Mouse (Mus musculus) limb, embryonic 12.5 days (tissue): ENCODE results near the gene Cdhr2. TPM values are rescaled to one million over a fixed set of nuclear protein-coding genes. Genes with fewer than 3 reads are reported as not detected.

Experiments used
- ATAC-seq: fragments of 200-750 bp; cut with Nextera tagmentation; 2 replicates; pipeline ENCODE4 v1.8.0; 2017; ENCODE audit warnings: low read depth, moderate TSS enrichment; ENCODE audit not compliant: insufficient number of reproducible peaks, insufficient read depth, low FRiP score, low TSS enrichment
- H3K27ac ChIP-seq: fragments of 300-500 bp; sonication (generic); 2 replicates; pipeline ENCODE4 v1.5.1; 2016; ENCODE audit warnings: mild to moderate bottlenecking, moderate library complexity
- H3K27me3 ChIP-seq: fragments of 300-500 bp; sonication (generic); 2 replicates; pipeline ENCODE4 v1.6.1; 2016; ENCODE audit warnings: mild to moderate bottlenecking, moderate library complexity
- H3K36me3 ChIP-seq: fragments of 300-500 bp; sonication (generic); 2 replicates; pipeline ENCODE4 v1.6.1; 2016; ENCODE audit warnings: mild to moderate bottlenecking, moderate library complexity
- H3K4me1 ChIP-seq: fragments of 300-500 bp; sonication (generic); replicated peaks from 2 replicates; pipeline ENCODE4 v1.6.1; 2016
- H3K4me2 ChIP-seq: fragments of 300-500 bp; sonication (generic); 2 replicates; pipeline ENCODE4 v1.6.1; 2016; ENCODE audit warnings: mild to moderate bottlenecking, moderate library complexity
- H3K4me3 ChIP-seq: fragments of 300-500 bp; sonication (generic); replicated peaks from 2 replicates; pipeline ENCODE4 v1.5.1; 2016; ENCODE audit warnings: mild to moderate bottlenecking
- H3K9ac ChIP-seq: fragments of 300-500 bp; sonication (generic); replicated peaks from 2 replicates; pipeline ENCODE4 v1.6.1; 2016; ENCODE audit warnings: mild to moderate bottlenecking, moderate library complexity
- H3K9me3 ChIP-seq: fragments of 300-500 bp; sonication (generic); 2 replicates; pipeline ENCODE4 v1.6.1; 2016; ENCODE audit warnings: mild to moderate bottlenecking, moderate library complexity
- WGBS: fragments of 180-500 bp; shearing (Covaris S2); methylation state at CpG from one replicate; pipeline ENCODE4 v1.1.7; 2016; 5-methylcytosine and 5-hydroxymethylcytosine counted together
- polyA plus RNA-seq: library from polyadenylated mRNA; unstranded; fragments of >200 nt; fragmentation: Nextera tagmentation; extraction: Ambion mirVana; gene quantifications from 2 replicates; pipeline ENCODE4 v1.2.1, GENCODE M21; 2016

Gene Cdhr2
- polyA plus RNA-seq, 1 experiment from 2014 or later: 0.05 TPM

DNA sequence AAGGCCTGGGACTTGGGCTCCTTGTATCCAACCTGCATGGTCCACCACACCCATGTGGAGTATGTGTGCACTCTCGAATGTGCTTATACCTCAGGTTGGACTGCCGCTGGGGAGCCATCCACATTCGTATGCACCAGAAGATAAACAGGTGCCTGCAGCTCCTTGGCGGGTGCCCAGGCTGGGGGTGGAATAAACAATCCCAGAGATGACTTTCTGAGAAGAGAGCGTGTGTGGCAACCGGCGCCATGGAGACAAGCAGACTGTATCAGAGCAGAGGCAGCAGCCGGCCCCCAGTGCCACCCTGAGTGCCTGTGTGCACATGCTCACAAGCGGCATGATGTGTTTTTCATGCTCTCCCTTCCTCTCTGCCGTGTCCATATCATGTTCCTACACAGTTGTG, 51.4 kb downstream of the Cdhr2 start:
- no peak overlapping the region for H3K27ac ChIP-seq
- no peaks in the 10 kb centered on the region for H3K9me3 ChIP-seq
- no peak for ATAC-seq
- H3K9ac ChIP-seq: no peak overlapping the region
- H3K4me3 ChIP-seq: no peak overlapping the region
- no peaks in the 10 kb centered on the region for H3K36me3 ChIP-seq
- H3K27me3 ChIP-seq: peaks cover 87% of the 10 kb centered on the region
- WGBS: 69% methylated on average over 10 of the region's 10 CpGs
- H3K4me1 ChIP-seq: peaks cover 13% of the 10 kb centered on the region
- no peak overlapping the region for H3K4me2 ChIP-seq

DNA sequence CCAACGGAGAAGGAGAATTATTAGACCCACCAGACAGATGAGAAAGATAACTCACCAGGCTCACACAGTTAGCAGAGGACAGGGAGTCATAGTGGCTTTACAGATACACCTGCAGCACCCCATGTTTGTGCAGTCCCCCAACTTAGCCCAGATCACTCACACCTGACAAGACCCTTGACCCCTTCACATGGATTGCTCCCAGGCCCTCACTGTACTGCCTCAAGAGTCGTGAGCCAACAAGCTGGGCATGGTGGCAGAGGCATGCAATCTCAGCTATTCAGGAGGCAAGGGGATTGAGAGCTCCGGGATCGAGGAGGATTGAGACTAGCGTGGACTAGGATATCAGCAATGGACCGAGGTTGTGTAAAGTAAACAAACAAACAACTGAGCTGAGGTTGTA, 52.5 kb downstream of the Cdhr2 start:
- WGBS: 70% methylated on average over 6 of the region's 6 CpGs
- ATAC-seq: no peak
- Histone ChIP-seq H3K36me3 (no peaks in the 10 kb centered on the region), H3K4me3 (no peak overlapping the region), H3K9me3 (no peaks in the 10 kb centered on the region), H3K4me1 (peaks cover 21% of the 10 kb centered on the region), H3K27ac (no peak overlapping the region), H3K27me3 (peaks cover 83% of the 10 kb centered on the region), H3K9ac (no peak overlapping the region), H3K4me2 (no peak overlapping the region)

DNA sequence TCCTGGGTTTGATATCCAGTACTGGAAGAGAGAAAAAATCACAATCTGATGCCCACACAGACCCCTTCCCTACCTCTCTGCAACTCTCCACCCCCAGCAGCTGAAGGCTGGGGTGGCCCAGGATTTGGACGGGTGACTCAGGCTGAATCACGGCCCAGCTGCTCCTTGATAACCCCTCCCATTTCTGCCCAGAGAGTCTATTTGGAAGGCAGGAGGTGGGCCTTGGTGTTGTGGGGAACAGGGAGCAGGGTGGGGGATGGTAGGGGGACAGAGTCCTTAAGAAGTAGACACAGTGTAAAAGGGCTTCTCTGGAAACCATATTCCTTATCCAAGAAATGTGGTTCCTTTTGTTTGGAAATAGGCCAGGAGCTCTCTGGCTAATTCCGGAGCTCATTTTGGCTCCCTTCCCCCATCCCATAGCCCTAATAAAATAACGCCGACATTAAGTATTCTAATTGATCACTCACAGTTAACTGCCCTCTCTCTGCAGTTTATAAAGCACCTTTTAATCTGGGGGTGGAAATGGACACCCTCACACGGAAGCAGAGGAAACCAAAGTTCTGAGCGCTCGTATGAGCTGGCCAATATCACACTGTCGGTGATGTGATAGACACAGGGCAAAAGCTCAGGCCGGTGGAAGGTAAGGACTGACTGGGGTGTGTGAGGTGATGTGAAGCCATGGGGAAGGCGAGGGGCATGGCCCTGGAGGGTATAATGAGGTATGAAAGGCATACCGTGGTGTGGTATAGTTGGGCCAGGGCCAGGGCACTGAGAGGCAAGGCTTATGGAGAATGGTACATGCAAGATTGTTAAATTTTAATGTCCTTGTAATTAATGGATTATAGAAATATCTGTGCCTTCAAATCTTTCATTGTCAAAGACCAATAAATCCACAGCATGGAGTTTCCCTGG, 53.2 kb downstream of the Cdhr2 start:
- 38% methylated on average over 12 of the region's 12 CpGs for WGBS
- H3K36me3 ChIP-seq: no peaks in the 10 kb centered on the region

DNA sequence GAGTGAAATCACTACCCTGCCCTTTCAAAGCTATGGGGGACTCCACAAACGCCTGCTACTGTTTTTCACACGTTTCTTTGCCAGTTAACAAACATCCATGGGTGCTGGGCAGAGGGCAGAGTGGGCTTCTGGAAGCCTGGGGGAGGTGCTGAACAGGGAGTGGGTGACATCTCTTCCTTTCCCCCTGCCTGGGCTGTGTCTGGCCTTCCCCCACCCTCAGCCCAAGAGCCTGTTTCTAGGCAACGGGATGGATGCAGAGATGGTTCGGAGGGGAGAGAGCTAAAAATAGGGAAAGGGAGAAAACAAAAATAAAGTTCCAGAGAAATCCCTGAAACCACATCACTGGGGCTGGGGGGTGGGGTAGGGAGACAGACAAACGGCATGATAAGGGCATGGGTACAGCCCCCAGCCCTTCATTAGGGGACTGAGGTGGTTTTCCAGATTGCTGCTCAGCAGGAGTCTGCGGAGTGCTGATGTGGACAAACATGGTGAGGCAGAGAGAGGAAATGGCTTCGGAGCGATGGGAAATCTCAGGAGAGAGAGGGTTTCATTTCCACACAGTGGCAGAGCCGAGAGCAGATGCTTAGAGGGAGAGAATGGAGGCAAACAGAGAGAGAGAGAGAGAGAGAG, 54.1 kb downstream of the Cdhr2 start:
- Histone ChIP-seq H3K36me3 (no peaks in the 10 kb centered on the region), H3K4me2 (no peak overlapping the region), H3K4me3 (no peak overlapping the region), H3K27me3 (peaks cover 83% of the 10 kb centered on the region), H3K9me3 (no peaks in the 10 kb centered on the region), H3K27ac (no peak overlapping the region), H3K4me1 (peaks cover 27% of the 10 kb centered on the region), H3K9ac (no peak overlapping the region)
- ATAC-seq: no peak
- WGBS: 35% methylated on average over 9 of the region's 9 CpGs

More for the DNA sequence above, 53.2 kb downstream of the Cdhr2 start:
- H3K4me3 ChIP-seq: no peak overlapping the region
- H3K9me3 ChIP-seq: no peaks in the 10 kb centered on the region
- no peak overlapping the region for H3K4me2 ChIP-seq
- H3K27ac ChIP-seq: no peak overlapping the region
- ATAC-seq: no peak
- H3K4me1 ChIP-seq: peaks cover 23% of the 10 kb centered on the region
- peaks cover 83% of the 10 kb centered on the region for H3K27me3 ChIP-seq
- H3K9ac ChIP-seq: no peak overlapping the region

DNA sequence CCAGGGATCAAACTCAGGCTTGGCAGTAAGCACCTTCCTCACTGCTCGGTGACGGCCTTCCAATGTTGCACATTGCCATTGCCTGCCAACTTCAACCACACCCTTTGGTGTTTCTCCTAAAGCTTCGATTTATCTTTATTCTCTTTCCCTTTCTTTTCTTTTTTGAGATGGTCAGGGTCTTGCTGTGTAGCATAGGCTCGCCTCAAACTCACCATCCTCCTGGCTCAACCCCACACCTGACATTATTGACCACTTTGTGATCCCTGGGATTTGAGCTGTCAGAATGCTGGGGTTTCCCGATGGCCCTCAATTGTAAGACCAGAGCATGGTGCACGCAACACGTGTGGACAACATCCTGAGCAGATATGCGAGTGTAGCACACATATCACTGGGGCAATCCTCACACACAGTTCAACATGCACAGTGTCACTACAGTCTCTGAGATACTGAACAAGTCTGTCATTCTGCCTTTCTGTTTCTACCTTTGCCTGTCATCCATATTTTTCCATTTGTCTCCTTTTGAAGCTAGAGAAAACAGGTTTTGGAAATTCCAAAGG, 55.0 kb downstream of the Cdhr2 start:
- ATAC-seq: no peak
- WGBS: 86% methylated on average over 8 of the region's 8 CpGs
- H3K4me2 ChIP-seq: no peak overlapping the region
- H3K36me3 ChIP-seq: no peaks in the 10 kb centered on the region
- no peak overlapping the region for H3K4me3 ChIP-seq
- H3K27ac ChIP-seq: no peak overlapping the region
- peaks cover 32% of the 10 kb centered on the region for H3K4me1 ChIP-seq
- H3K9me3 ChIP-seq: no peaks in the 10 kb centered on the region
- no peak overlapping the region for H3K9ac ChIP-seq
- H3K27me3 ChIP-seq: peaks cover 84% of the 10 kb centered on the region

DNA sequence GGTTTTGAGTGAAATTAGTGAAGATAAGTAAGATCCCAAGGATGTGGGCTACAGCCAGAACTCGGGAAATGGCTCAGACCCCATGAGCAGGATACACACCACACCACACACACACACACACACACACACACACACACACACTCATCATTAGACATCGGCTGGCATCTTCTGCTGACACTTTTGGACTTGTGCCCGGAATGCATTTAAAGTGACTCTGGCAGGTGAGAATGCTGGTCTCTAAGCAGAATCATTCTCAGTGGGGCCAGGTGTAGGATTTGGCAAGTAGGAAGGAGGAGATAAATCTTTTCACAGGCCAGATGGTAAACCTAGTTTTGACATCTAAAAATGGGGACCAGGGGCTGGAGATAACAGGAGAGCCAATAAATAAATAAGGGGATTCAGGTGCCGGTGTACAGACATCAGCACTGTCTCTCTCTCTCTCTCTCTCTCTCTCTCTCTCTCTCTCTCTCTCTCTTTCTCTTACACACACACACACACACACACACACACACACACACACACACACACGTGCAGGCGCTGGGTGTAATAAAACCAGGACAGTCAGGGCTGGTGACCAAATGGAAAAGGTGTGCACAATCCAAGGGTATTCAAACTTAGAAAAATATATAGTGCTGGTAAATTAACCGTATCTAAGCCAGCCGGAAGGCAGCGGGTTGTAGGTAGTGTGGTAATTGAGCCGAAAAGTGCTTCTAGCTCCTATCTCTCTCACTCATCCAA, 56.0 kb downstream of the Cdhr2 start:
- Histone ChIP-seq H3K9me3 (no peaks in the 10 kb centered on the region), H3K4me3 (peak overlapping the region; percentile 39; the same call in 1 of the 2 replicates), H3K27ac (no peak overlapping the region), H3K4me2 (peak overlapping the region; percentile 65), H3K4me1 (peaks cover 32% of the 10 kb centered on the region), H3K36me3 (no peaks in the 10 kb centered on the region), H3K9ac (no peak overlapping the region), H3K27me3 (peaks cover 88% of the 10 kb centered on the region)
- WGBS: 50% methylated on average over 10 of the region's 10 CpGs
- no peak for ATAC-seq

DNA sequence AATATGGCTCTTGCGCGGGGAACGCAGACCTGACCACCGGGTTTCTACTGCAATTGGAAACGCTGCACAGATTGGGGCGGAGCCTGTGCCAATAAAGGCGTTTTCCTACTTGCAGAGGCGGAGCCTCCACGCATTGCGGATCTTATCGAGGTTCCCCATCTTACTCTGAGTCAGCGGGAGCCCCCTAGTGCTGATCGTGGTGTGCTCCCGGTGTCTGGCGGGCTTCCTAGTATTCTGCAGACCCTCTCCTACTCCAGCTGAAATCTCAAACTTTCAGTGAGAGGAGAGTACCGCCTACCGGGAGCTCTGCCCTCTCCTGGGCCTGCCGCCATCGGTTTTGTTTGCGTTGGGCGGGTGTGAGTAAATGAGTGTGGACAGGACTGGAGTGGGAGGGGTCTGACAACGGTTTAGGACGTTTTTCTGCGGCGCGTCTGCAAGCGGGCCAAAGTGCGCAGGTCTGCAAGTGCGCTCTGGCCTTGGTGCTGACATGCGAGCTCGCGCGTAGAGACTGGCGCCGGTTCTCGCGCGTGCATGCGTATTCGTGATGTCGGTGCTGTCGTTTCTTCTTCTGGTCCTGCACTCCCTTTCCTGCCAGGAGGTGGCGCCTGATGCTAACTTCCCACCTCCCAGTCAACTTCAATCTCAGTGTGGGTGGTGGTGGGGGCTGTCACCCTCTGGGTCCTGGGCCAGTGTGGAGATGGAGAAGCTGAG, 56.9 kb downstream of the Cdhr2 start:
- H3K4me1 ChIP-seq: peaks cover 32% of the 10 kb centered on the region
- H3K27me3 ChIP-seq: peaks cover 90% of the 10 kb centered on the region
- WGBS: under 1% methylated on average over 43 of the region's 43 CpGs
- H3K27ac ChIP-seq: no peak overlapping the region
- H3K9me3 ChIP-seq: no peaks in the 10 kb centered on the region
- H3K4me3 ChIP-seq: peak overlapping the region; percentile 39
- ATAC-seq: peak; percentile 77
- H3K36me3 ChIP-seq: no peaks in the 10 kb centered on the region
- peak overlapping the region; percentile 65 for H3K4me2 ChIP-seq
- H3K9ac ChIP-seq: no peak overlapping the region

DNA sequence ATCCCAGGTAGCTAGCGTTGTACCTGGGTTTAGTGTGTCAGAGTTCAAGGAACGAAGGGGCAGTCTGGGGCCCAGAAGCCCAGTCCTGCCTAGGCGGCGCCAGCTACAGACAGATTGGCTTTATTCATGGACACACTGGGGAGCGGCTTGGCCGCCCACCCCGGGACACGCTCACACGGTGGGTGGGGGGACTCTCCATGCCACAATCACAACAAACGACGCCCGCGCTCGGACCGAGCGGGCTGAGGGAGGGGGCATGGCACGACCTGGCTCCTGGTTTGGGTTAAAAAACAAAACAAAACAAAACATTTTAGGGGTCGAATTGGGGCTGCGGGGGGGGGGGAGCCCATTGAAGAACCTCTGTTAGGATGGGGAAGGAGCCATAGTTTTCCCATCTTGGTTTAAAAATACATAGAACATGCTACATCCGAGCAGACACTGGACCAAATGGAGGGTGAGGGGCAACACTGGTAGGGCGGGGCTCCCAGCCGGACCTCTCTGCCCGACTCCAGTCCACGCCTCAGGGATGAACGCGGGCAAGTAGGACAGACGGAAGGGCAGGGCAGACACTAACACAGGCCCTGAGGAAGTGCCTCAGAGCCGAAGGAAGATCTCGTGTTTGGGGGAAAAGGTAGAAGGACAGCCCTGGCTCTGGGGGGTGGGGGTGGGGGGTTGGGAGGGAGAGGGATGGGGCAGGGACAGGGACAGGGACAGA, 57.7 kb downstream of the Cdhr2 start:
- Histone ChIP-seq H3K9ac (no peak overlapping the region), H3K36me3 (no peaks in the 10 kb centered on the region), H3K27ac (no peak overlapping the region), H3K27me3 (peaks cover 90% of the 10 kb centered on the region), H3K4me2 (peak overlapping the region; percentile 65), H3K4me3 (0 out of 2 replicates have a peak overlapping the region, but pooled peaks have one; percentile 39), H3K4me1 (peaks cover 32% of the 10 kb centered on the region), H3K9me3 (no peaks in the 10 kb centered on the region)
- WGBS: 2% methylated on average over 29 of the region's 29 CpGs
- no peak; the same call in 1 of the 2 replicates for ATAC-seq

DNA sequence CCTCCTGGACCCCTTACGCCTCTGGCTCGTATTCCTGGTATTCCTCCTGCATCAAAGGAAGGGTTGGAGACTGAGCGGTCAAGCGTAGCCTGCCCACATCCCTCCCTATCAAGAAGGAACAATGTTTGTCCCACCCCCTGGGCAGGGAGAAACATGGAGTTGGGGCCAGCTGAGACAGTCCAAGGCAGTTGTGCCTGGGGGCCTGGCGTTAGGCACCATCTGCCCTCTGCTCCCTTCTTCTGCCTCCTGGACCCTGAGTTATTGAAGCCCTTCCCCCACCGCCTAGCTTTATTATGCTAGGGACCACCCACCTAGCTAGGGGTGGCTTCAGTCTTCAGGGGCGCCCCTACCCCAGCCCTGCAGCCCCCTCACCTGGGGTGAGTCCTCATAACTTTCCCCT, 58.2 kb downstream of the Cdhr2 start:
- Histone ChIP-seq H3K9me3 (no peaks in the 10 kb centered on the region), H3K36me3 (no peaks in the 10 kb centered on the region), H3K27ac (no peak overlapping the region), H3K4me1 (peaks cover 32% of the 10 kb centered on the region), H3K27me3 (peaks cover 90% of the 10 kb centered on the region), H3K4me3 (no peak overlapping the region), H3K4me2 (no peak overlapping the region), H3K9ac (no peak overlapping the region)
- ATAC-seq: no peak
- 6% methylated on average over 7 of the region's 7 CpGs for WGBS

DNA sequence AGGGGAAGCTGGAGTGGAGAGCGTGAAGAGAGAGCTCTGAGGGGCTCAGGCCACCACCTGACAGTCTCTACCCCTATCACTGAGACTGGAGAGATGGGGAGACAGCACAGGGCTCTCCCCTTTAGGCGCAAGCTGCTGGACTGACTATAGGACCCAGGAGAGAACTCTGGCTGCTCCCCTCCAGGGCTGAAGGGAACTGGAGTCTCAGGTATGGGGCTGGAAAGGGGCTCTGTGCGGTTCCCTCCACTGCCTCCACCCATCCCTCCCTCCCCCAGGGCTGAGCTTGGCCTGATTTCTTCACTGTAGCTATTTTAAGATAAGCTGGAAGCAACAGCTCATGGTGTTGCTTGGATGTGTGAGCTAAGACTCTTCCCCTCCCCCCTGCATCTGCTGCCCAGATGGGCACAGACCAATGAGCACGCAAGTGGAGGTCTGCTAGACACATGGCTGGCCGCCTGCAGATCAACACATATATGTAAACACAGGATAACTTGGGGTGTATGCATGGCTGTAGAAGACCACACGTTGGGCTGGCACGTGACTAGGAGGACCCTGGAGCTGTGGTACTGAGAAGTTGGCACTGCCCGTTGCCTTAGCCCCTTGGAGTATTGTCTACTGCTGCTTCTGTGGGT, 59.0 kb downstream of the Cdhr2 start:
- H3K9ac ChIP-seq: no peak overlapping the region
- WGBS: 46% methylated on average over 8 of the region's 8 CpGs
- H3K36me3 ChIP-seq: no peaks in the 10 kb centered on the region
- no peak for ATAC-seq
- no peaks in the 10 kb centered on the region for H3K9me3 ChIP-seq
- no peak overlapping the region for H3K4me3 ChIP-seq
- peaks cover 33% of the 10 kb centered on the region for H3K4me1 ChIP-seq
- no peak overlapping the region for H3K4me2 ChIP-seq
- H3K27me3 ChIP-seq: peaks cover 92% of the 10 kb centered on the region
- H3K27ac ChIP-seq: no peak overlapping the region
